Mouse (Mus musculus) ES-Bruce4 (cell line): Measurements from ENCODE around the gene Mad2l1bp.

Experiments
- CTCF ChIP-seq: IDR thresholded peaks from one replicate; pipeline ENCODE4 v1.8.1; 2011; ENCODE audit warnings: low read depth, low read length
- EP300 ChIP-seq: IDR thresholded peaks from 2 replicates; pipeline ENCODE4 v1.6.1; 2011; ENCODE audit warnings: low read depth, low read length; ENCODE audit not compliant: insufficient read depth
- POLR2A ChIP-seq: IDR thresholded peaks from one replicate; pipeline ENCODE4 v1.8.1; 2011; ENCODE audit warnings: low read length; ENCODE audit not compliant: insufficient read depth

DNA sequence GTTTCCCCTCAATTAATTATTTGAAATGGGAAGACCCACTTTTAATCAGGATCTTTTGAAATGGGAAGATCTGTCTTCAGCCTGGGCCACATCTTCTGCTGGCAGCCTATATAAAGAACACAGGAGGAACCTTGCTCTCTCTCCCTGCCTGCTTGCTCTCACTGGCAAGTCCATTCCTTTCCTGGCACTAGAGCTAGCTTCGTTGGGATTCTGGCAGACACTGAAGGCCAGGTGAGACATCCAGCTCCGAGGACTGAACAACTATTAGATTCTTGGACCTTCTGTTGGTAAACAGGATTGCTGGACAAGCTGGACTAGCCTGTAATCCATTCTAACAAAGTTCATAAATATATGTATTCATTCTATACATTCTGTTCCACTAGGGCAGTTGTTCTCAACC is 35.5 kb upstream of the Mad2l1bp start:
- TF ChIP-seq POLR2A (no peak), CTCF (no peak), EP300 (no peak)
